Mouse (Mus musculus) lung, adult 10 weeks (tissue): Measurements from ENCODE around the gene A630073D07Rik. TPM values are rescaled to one million over a fixed set of nuclear protein-coding genes. Genes with fewer than 3 reads are reported as not detected.

ENCODE experiments used
- polyA plus RNA-seq: library from polyadenylated mRNA; stranded (reverse); fragments of 350-450 nt; fragmentation: Illumina TruSeq; extraction: RNeasy Lipid Tissue Mini Kit (QIAGEN cat#74804); gene quantifications from one replicate; pipeline ENCODE4 v1.2.3, GENCODE M21; 2014; ENCODE audit warnings: low read depth, low replicate concordance; ENCODE audit not compliant: insufficient read depth

The A630073D07Rik gene
- polyA plus RNA-seq = not detected

GRCm38 (mm10) chr6:132651426-132651825 lies at the start of gene A630073D07Rik:
Gene A630073D07Rik (minus strand): TSS chr6:132651526.

DNA sequence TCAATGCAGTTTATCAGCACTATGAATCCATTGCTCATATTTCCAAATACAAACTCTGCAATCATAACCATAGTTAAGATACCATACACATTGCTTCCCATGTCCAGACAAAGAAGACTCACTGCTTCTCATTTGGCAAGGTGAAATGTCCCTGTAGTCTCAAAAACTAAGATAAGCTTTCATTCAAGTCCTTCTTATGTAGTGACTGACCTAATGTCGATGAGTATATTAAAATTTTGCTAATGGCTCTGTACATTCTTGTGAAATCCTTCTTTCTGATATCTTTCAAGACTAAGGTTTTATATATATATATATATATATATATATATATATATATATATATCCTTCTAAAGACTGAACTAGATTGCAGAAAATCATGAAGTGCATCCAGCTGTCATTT lies 49.6 kb upstream of the A630073D07Rik start, which contains the start of gene Tas2r121:
Gene Tas2r121, minus strand, starts transcription at position 101 of the 400 bp plus-strand sequence.

GRCm38 (mm10) chr6:132656653-132657052 lies 5.3 kb upstream of the A630073D07Rik start, which contains the start of gene Tas2r120:
Gene Tas2r120 (plus strand): TSS chr6:132656953.

GRCm38 (mm10) chr6:132595613-132596012 lies 55.7 kb downstream of the A630073D07Rik start, which contains the start of gene Prp2:
Gene Prp2 (plus strand): TSS chr6:132595913.

Other genes starting within 250 kb of the A630073D07Rik start
- gene Prh1, start 81.7 kb downstream of the A630073D07Rik start, polyA plus RNA-seq = not detected
- gene Prp2, start 55.6 kb downstream of the A630073D07Rik start, polyA plus RNA-seq = not detected
- not detected for gene Tas2r120, start 5.4 kb upstream of the A630073D07Rik start, polyA plus RNA-seq
- not detected for gene Tas2r121, start 49.5 kb upstream of the A630073D07Rik start, polyA plus RNA-seq
- gene Tas2r122, start 60.4 kb upstream of the A630073D07Rik start, polyA plus RNA-seq = not detected
- not detected for gene Tas2r115, start 86.5 kb upstream of the A630073D07Rik start, polyA plus RNA-seq
- not detected for gene Tas2r124, start 103.2 kb upstream of the A630073D07Rik start, polyA plus RNA-seq
- not detected for gene Tas2r102, start 110.6 kb upstream of the A630073D07Rik start, polyA plus RNA-seq
- gene Tas2r136, start 126.6 kb upstream of the A630073D07Rik start, polyA plus RNA-seq = not detected
- not detected for gene Tas2r117, start 151.3 kb upstream of the A630073D07Rik start, polyA plus RNA-seq
- not detected for gene Tas2r123, start 195.6 kb upstream of the A630073D07Rik start, polyA plus RNA-seq
- not detected for gene Tas2r116, start 203.9 kb upstream of the A630073D07Rik start, polyA plus RNA-seq
- gene Tas2r110, start 216.5 kb upstream of the A630073D07Rik start, polyA plus RNA-seq = not detected
- gene Tas2r113, start 241.5 kb upstream of the A630073D07Rik start, polyA plus RNA-seq = not detected